Mouse (Mus musculus) lung, adult 2 months (tissue): ENCODE measurements around the gene Ring1.

Experiments
- CTCF ChIP-seq: fragments of 200-500 bp; IDR thresholded peaks from 2 replicates; pipeline ENCODE4 v1.5.1; 2011; ENCODE audit warnings: mild to moderate bottlenecking, low read length, control low read depth; ENCODE audit not compliant: insufficient read depth
- POLR2A ChIP-seq: fragments of 200-500 bp; IDR thresholded peaks from 2 replicates; pipeline ENCODE4 v1.6.1; 2011; ENCODE audit warnings: low read depth, mild to moderate bottlenecking, control low read depth, low read length, borderline replicate concordance; ENCODE audit errors: extremely low read depth

GRCm38 (mm10) chr17:34022414-34022783 is 2.1 kb downstream of the Ring1 start:
- TF ChIP-seq CTCF (no peak), POLR2A (no peak)
